Mouse (Mus musculus) heart, embryonic 16.5 days (tissue): Measurements from ENCODE around the gene Gm1123. TPM values are rescaled to one million over a fixed set of nuclear protein-coding genes. Genes with fewer than 3 reads are reported as not detected.

ENCODE experiments used
- ATAC-seq: fragments of 200-750 bp; cut with Nextera tagmentation; replicated peaks from 2 replicates; pipeline ENCODE4 v1.8.0; 2017; ENCODE audit warnings: moderate number of reproducible peaks; ENCODE audit not compliant: insufficient read depth, low FRiP score; ENCODE audit errors: extremely low read depth
- H3K27ac ChIP-seq: fragments of 300-500 bp; sonication (generic); 2 replicates; pipeline ENCODE4 v1.5.1; 2014; ENCODE audit warnings: mild to moderate bottlenecking, low read length, control low read depth, moderate library complexity
- H3K27me3 ChIP-seq: fragments of 300-500 bp; sonication (generic); 2 replicates; pipeline ENCODE4 v1.6.1; 2014; ENCODE audit warnings: low read length, mixed read lengths; ENCODE audit not compliant: control insufficient read depth, insufficient read depth
- H3K36me3 ChIP-seq: fragments of 300-500 bp; sonication (generic); 2 replicates; pipeline ENCODE4 v1.6.1; 2014; ENCODE audit not compliant: control insufficient read depth, insufficient read depth
- H3K4me1 ChIP-seq: fragments of 300-500 bp; sonication (generic); 2 replicates; pipeline ENCODE4 v1.6.1; 2014; ENCODE audit warnings: low read length, mixed read lengths; ENCODE audit not compliant: control insufficient read depth, insufficient read depth
- H3K4me2 ChIP-seq: fragments of 300-500 bp; sonication (generic); 2 replicates; pipeline ENCODE4 v1.6.1; 2014; ENCODE audit warnings: low read depth, mild to moderate bottlenecking, control low read depth, low read length
- H3K4me3 ChIP-seq: fragments of 300-500 bp; sonication (generic); 2 replicates; pipeline ENCODE4 v1.5.1; 2014; ENCODE audit warnings: mild to moderate bottlenecking, control low read depth, low read length
- H3K9ac ChIP-seq: fragments of 300-500 bp; sonication (generic); 2 replicates; pipeline ENCODE4 v1.6.1; 2014; ENCODE audit warnings: low read length, control low read depth
- H3K9me3 ChIP-seq: fragments of 300-500 bp; sonication (generic); replicated peaks from 2 replicates; pipeline ENCODE4 v1.6.1; 2016; ENCODE audit warnings: low read length; ENCODE audit not compliant: control insufficient read depth
- WGBS: fragments of 180-500 bp; shearing (Covaris S2); extraction: QIAGEN DNeasy Blood & Tissue Kit; methylation state at CpG from one replicate; pipeline ENCODE4 v1.1.7; 2014; 5-methylcytosine and 5-hydroxymethylcytosine counted together
- polyA plus RNA-seq: library from polyadenylated mRNA; unstranded; fragments of >200 nt; fragmentation: Nextera tagmentation; extraction: Ambion mirVana; gene quantifications from 2 replicates; pipeline ENCODE4 v1.2.1, GENCODE M21; 2015

Gm1123 gene
- polyA plus RNA-seq, 1 experiment from 2014 or later: 0.45 TPM

- Histone ChIP-seq H3K9me3 (no peaks in the 10 kb centered on the region), H3K36me3 (0 out of 2 replicates have a peak, but pooled peaks cover 4% of the 10 kb centered on the region), H3K9ac (no peak overlapping the region), H3K4me3 (no peak overlapping the region), H3K27me3 (no peaks in the 10 kb centered on the region), H3K4me2 (no peak overlapping the region), H3K4me1 (no peaks in the 10 kb centered on the region), H3K27ac (no peak overlapping the region)
- ATAC-seq: no peak
- 75% methylated on average over 3 of the region's 3 CpGs for WGBS
These were observed 22.2 kb upstream of the Gm1123 start for GRCm38 (mm10) chr9:99057751-99058150.

GRCm38 (mm10) chr9:99049760-99050159 is 14.2 kb upstream of the Gm1123 start:
- Histone ChIP-seq H3K4me2 (no peak overlapping the region), H3K4me1 (peaks cover 14% of the 10 kb centered on the region; the same call in 1 of the 2 replicates), H3K9ac (no peak overlapping the region), H3K9me3 (no peaks in the 10 kb centered on the region), H3K27ac (peak overlapping the region; percentile 8; the same call in 1 of the 2 replicates), H3K4me3 (no peak overlapping the region), H3K27me3 (no peaks in the 10 kb centered on the region), H3K36me3 (0 out of 2 replicates have a peak, but pooled peaks cover 4% of the 10 kb centered on the region)
- no peak for ATAC-seq
- WGBS: 30% methylated on average over 6 of the region's 6 CpGs

GRCm38 (mm10) chr9:99048724-99049250 is 13.3 kb upstream of the Gm1123 start:
- Histone ChIP-seq H3K4me3 (no peak overlapping the region), H3K4me1 (peaks cover 14% of the 10 kb centered on the region; the same call in 1 of the 2 replicates), H3K9me3 (no peaks in the 10 kb centered on the region), H3K36me3 (0 out of 2 replicates have a peak, but pooled peaks cover 2% of the 10 kb centered on the region), H3K9ac (no peak overlapping the region), H3K27me3 (no peaks in the 10 kb centered on the region), H3K4me2 (no peak overlapping the region), H3K27ac (no peak overlapping the region; the same call in 1 of the 2 replicates)
- no peak for ATAC-seq
- WGBS: 71% methylated on average over 1 of the region's 1 CpGs

GRCm38 (mm10) chr9:99044761-99045160 is 9.2 kb upstream of the Gm1123 start:
- peaks cover 8% of the 10 kb centered on the region; the same call in 1 of the 2 replicates for H3K4me1 ChIP-seq
- 90% methylated on average over 8 of the region's 8 CpGs for WGBS
- H3K36me3 ChIP-seq: no peaks in the 10 kb centered on the region
- no peak overlapping the region for H3K4me2 ChIP-seq
- no peak overlapping the region for H3K4me3 ChIP-seq
- no peak for ATAC-seq
- H3K27ac ChIP-seq: no peak overlapping the region
- H3K27me3 ChIP-seq: no peaks in the 10 kb centered on the region
- H3K9me3 ChIP-seq: no peaks in the 10 kb centered on the region
- H3K9ac ChIP-seq: no peak overlapping the region

GRCm38 (mm10) chr9:99042641-99043040 is 7.1 kb upstream of the Gm1123 start:
- no peaks in the 10 kb centered on the region; the same call in 1 of the 2 replicates for H3K36me3 ChIP-seq
- H3K9ac ChIP-seq: no peak overlapping the region
- no peak overlapping the region for H3K4me2 ChIP-seq
- H3K27ac ChIP-seq: no peak overlapping the region
- no peak for ATAC-seq
- no peaks in the 10 kb centered on the region for H3K4me1 ChIP-seq
- no peak overlapping the region for H3K4me3 ChIP-seq
- no peaks in the 10 kb centered on the region for H3K9me3 ChIP-seq
- no peaks in the 10 kb centered on the region for H3K27me3 ChIP-seq
- WGBS: 88% methylated on average over 4 of the region's 4 CpGs

- Histone ChIP-seq H3K4me3 (no peak overlapping the region), H3K27ac (no peak overlapping the region), H3K9ac (no peak overlapping the region), H3K27me3 (no peaks in the 10 kb centered on the region), H3K4me2 (no peak overlapping the region), H3K9me3 (no peaks in the 10 kb centered on the region), H3K36me3 (no peaks in the 10 kb centered on the region; the same call in 1 of the 2 replicates), H3K4me1 (no peaks in the 10 kb centered on the region)
- WGBS: 77% methylated on average over 9 of the region's 9 CpGs
- ATAC-seq: no peak
These were observed 6.5 kb upstream of the Gm1123 start for GRCm38 (mm10) chr9:99041994-99042393.

- ATAC-seq: no peak
- 87% methylated on average over 8 of the region's 8 CpGs for WGBS
- H3K4me2 ChIP-seq: no peak overlapping the region
- H3K4me1 ChIP-seq: no peaks in the 10 kb centered on the region
- H3K27ac ChIP-seq: no peak overlapping the region
- no peak overlapping the region for H3K9ac ChIP-seq
- no peaks in the 10 kb centered on the region for H3K9me3 ChIP-seq
- H3K4me3 ChIP-seq: no peak overlapping the region
- no peaks in the 10 kb centered on the region for H3K36me3 ChIP-seq
- no peaks in the 10 kb centered on the region for H3K27me3 ChIP-seq
These were observed 1.4 kb downstream of the Gm1123 start for GRCm38 (mm10) chr9:99034111-99034510.

- H3K4me1 ChIP-seq: no peaks in the 10 kb centered on the region
- 64% methylated on average over 8 of the region's 8 CpGs for WGBS
- H3K4me3 ChIP-seq: no peak overlapping the region
- H3K4me2 ChIP-seq: no peak overlapping the region
- H3K27me3 ChIP-seq: no peaks in the 10 kb centered on the region
- no peaks in the 10 kb centered on the region for H3K36me3 ChIP-seq
- no peak overlapping the region for H3K9ac ChIP-seq
- H3K27ac ChIP-seq: no peak overlapping the region
- no peak for ATAC-seq
- H3K9me3 ChIP-seq: no peaks in the 10 kb centered on the region
These were observed 3.5 kb downstream of the Gm1123 start for GRCm38 (mm10) chr9:99032031-99032430.

- no peak overlapping the region for H3K4me3 ChIP-seq
- no peaks in the 10 kb centered on the region for H3K9me3 ChIP-seq
- no peak overlapping the region for H3K4me2 ChIP-seq
- WGBS: 77% methylated on average over 4 of the region's 4 CpGs
- no peak for ATAC-seq
- H3K27me3 ChIP-seq: no peaks in the 10 kb centered on the region
- H3K36me3 ChIP-seq: no peaks in the 10 kb centered on the region
- H3K4me1 ChIP-seq: no peaks in the 10 kb centered on the region
- H3K27ac ChIP-seq: no peak overlapping the region
- H3K9ac ChIP-seq: no peak overlapping the region
These were observed 13.8 kb downstream of the Gm1123 start for GRCm38 (mm10) chr9:99021751-99022150.
